Mouse (Mus musculus): ENCODE results near the gene Slc2a9. TPM values are rescaled to one million over a fixed set of nuclear protein-coding genes. Genes with fewer than 3 reads are reported as not detected.

Slc2a9 gene
- polyA plus RNA-seq, 1 experiment from 2014 or later, result 1.6 TPM

DNA sequence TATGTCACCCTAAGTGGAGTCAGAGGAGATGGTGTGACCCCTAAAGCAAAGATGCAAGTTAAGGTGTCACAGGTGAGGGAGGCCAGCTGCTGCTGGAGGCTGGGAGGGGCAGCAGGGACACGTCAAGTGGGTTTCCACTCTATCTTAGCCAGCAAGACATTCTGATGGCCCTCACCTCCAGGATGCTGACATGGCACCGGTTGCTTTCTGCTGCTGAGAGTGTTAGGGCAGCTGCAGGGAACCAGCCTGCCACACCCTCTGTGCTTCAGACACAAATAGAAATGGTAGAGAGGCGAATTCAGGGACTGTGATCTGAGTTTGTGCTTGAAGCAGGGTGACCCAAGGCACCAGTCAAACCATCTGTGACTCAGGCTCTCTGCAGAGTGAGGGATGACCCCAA is 193.1 kb downstream of the Slc2a9 start:
- Histone ChIP-seq H3K4me3 (ENCODE audit: low read length) (no peak overlapping the region), H3K36me3 (ENCODE audit: control insufficient read depth, insufficient read depth, low read length) (no peaks in the 10 kb centered on the region), H3K9ac (ENCODE audit: low read depth, low read length) (no peak overlapping the region), H3K4me1 (ENCODE audit: control insufficient read depth, insufficient read depth, low read length) (no peaks in the 10 kb centered on the region), H3K27me3 (ENCODE audit: control insufficient read depth, insufficient read depth, low read length) (no peaks in the 10 kb centered on the region), H3K4me2 (replicated peaks; ENCODE audit: low read depth, low read length) (no peak overlapping the region), H3K27ac (ENCODE audit: low read depth, low read length) (no peak overlapping the region), H3K9me3 (ENCODE audit: control insufficient read depth, low read length) (no peaks in the 10 kb centered on the region)
- ATAC-seq (ENCODE audit: low FRiP score, low TSS enrichment), result no peak
- 65% methylated on average over 3 of the region's 3 CpGs for WGBS

DNA sequence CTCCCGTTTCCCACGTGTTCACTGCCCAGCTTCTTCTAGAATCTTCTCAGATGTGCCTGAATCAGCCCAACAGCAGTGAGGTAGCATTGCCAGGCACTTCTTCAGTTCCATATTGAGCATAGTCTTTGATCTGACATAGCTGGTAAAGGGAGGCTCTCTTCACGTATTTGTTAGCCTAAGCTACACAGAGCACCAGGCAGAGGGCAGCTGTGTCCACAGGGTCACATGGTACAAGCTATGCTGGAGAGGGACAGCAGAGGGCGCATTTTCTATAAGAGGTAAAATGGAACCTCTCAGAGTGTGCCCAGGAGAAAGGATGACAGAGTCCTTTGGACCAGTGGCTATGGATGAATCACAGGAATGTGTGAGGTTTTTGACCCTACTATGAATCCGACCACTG is 194.1 kb downstream of the Slc2a9 start:
- Histone ChIP-seq H3K9me3 (ENCODE audit: control insufficient read depth, low read length) (no peaks in the 10 kb centered on the region), H3K9ac (ENCODE audit: low read depth, low read length) (no peak overlapping the region), H3K27me3 (ENCODE audit: control insufficient read depth, insufficient read depth, low read length) (no peaks in the 10 kb centered on the region), H3K36me3 (ENCODE audit: control insufficient read depth, insufficient read depth, low read length) (no peaks in the 10 kb centered on the region), H3K4me1 (ENCODE audit: control insufficient read depth, insufficient read depth, low read length) (no peaks in the 10 kb centered on the region), H3K4me2 (replicated peaks; ENCODE audit: low read depth, low read length) (no peak overlapping the region), H3K27ac (ENCODE audit: low read depth, low read length) (no peak overlapping the region), H3K4me3 (ENCODE audit: low read length) (no peak overlapping the region)
- WGBS, result 54% methylated on average over 5 of the region's 5 CpGs
- ATAC-seq (ENCODE audit: low FRiP score, low TSS enrichment), result no peak

DNA sequence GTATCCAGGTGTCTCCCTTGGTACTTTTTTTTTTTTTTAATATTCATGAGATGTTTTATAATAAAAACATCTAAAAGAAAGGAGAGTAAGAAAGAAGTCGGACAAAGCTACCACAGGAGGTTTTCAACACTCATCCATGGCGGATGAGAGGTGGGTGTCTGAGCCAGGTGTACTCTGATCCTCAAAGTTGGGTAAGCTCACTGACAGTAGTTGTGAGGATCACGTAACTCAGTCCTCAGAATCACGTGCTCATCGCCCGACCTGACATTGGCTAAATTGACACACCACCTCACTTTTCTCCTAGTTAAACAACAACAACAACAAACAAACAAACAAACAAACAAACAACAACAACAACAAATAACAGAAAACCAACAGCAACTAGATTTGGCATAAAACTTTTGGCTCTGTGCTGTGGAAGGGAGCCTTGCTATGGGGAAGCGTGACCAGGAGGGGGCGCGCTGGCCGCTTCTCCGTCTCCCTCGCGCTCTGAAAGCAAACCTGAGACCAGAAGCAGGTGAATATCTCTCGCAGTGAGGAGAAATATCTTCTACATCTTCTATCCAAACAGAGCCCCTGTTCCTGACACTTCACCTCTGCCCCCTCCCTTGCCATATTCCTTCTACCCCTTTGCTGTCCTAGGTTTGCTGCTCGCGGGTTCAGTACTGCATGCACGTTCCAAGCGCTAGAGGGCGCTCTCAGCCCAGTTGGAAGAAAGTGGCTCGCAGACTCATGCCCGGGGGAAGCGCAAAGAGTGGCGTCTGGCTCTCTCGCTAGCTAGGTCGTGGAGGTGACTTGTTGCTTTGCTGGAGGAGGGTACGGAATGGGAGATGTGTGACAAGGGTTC is 195.5 kb downstream of the Slc2a9 start:
- H3K27me3 ChIP-seq (ENCODE audit: control insufficient read depth, insufficient read depth, low read length), result no peaks in the 10 kb centered on the region
- peak; percentile 88 for ATAC-seq (ENCODE audit: low FRiP score, low TSS enrichment)
- no peaks in the 10 kb centered on the region for H3K36me3 ChIP-seq (ENCODE audit: control insufficient read depth, insufficient read depth, low read length)
- H3K9ac ChIP-seq (ENCODE audit: low read depth, low read length), result no peak overlapping the region
- WGBS, result 9% methylated on average over 26 of the region's 26 CpGs
- H3K4me1 ChIP-seq (ENCODE audit: control insufficient read depth, insufficient read depth, low read length), result no peaks in the 10 kb centered on the region
- no peak overlapping the region for H3K27ac ChIP-seq (ENCODE audit: low read depth, low read length)
- H3K9me3 ChIP-seq (ENCODE audit: control insufficient read depth, low read length), result no peaks in the 10 kb centered on the region
- peak overlapping the region; percentile 15; the same call in 1 of the 2 replicates for H3K4me3 ChIP-seq (ENCODE audit: low read length)
- H3K4me2 ChIP-seq (replicated peaks; ENCODE audit: low read depth, low read length), result peak overlapping the region; percentile 34

DNA sequence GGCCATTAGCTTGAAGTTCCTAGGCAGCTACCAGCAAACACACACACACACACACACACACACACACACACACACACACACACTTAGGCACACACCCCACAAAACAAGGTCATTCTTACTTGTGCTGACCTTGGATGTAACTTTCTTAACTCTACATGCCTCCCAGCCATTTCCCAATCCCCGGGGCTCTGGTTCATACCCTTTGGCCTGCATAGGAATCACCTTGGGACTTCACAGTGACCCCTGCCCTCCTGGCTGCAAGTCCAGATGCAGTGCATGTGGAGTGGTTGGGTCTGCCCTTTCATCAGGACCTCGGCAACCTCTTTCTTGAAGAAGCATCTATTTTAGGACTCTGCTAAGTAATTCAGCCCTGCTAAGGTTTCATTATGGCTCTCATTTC is 197.7 kb downstream of the Slc2a9 start:
- Histone ChIP-seq H3K27ac (ENCODE audit: low read depth, low read length) (no peak overlapping the region), H3K9ac (ENCODE audit: low read depth, low read length) (no peak overlapping the region), H3K4me2 (replicated peaks; ENCODE audit: low read depth, low read length) (no peak overlapping the region), H3K36me3 (ENCODE audit: control insufficient read depth, insufficient read depth, low read length) (no peaks in the 10 kb centered on the region), H3K9me3 (ENCODE audit: control insufficient read depth, low read length) (no peaks in the 10 kb centered on the region), H3K4me1 (ENCODE audit: control insufficient read depth, insufficient read depth, low read length) (no peaks in the 10 kb centered on the region), H3K27me3 (ENCODE audit: control insufficient read depth, insufficient read depth, low read length) (no peaks in the 10 kb centered on the region), H3K4me3 (ENCODE audit: low read length) (no peak overlapping the region)
- WGBS, result 82% methylated on average over 2 of the region's 2 CpGs
- ATAC-seq (ENCODE audit: low FRiP score, low TSS enrichment), result no peak

DNA sequence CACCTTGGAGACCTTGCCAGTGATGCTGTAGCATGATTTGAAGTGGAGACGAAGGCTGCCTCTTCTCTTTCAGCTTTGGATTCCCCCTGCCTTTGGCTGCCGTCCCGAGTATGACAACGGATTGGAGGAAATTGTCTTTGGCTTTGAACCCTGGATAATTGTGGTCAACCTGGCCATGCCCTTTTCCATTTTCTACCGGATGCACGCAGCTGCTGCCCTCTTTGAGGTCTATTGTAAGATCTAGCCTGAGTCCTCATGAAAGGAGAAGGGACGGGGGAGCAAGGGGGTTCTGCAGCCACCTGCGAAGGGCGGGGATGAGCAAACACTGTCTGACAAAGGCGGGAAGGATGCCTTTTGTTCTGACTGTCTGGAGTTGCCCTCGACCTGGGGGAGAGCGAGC is 200.3 kb downstream of the Slc2a9 start:
- no peak for ATAC-seq (ENCODE audit: low FRiP score, low TSS enrichment)
- Histone ChIP-seq H3K4me3 (ENCODE audit: low read length) (no peak overlapping the region), H3K9me3 (ENCODE audit: control insufficient read depth, low read length) (no peaks in the 10 kb centered on the region), H3K4me1 (ENCODE audit: control insufficient read depth, insufficient read depth, low read length) (no peaks in the 10 kb centered on the region), H3K4me2 (replicated peaks; ENCODE audit: low read depth, low read length) (no peak overlapping the region), H3K36me3 (ENCODE audit: control insufficient read depth, insufficient read depth, low read length) (no peaks in the 10 kb centered on the region), H3K27ac (ENCODE audit: low read depth, low read length) (no peak overlapping the region), H3K9ac (ENCODE audit: low read depth, low read length) (no peak overlapping the region), H3K27me3 (ENCODE audit: control insufficient read depth, insufficient read depth, low read length) (no peaks in the 10 kb centered on the region)
- WGBS, result 48% methylated on average over 12 of the region's 12 CpGs

DNA sequence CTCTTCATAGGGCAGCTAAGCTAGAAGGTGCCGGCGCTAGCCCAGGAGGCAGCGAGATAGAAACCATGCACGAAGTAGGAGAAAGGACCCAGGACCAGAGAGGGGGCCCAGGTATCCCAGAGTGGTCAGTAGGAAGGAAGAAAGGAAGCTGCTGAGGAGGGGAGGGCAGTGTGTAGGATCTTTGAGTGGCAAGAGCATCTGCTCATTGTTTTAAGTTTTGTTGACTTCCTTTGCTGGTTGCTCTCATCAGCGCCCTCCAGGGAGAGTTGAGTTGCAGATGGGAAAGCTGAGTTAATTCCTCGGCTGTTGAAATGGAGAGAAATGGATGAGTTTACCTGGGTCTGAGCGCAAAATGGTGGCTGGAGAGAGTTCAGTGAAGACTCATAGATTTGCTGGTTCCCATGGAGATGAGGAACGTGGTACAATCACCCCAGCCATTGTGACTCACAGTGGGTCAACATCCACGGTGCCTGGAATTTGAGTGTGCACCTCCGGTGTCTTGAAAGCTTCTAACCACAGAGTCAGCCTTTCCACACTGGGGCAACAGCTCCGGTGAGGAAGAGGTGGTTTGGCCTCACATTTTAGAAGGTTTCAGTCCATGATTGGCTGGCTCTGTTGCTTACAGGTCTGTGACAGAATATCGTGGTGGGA is 201.1 kb downstream of the Slc2a9 start:
- H3K9ac ChIP-seq (ENCODE audit: low read depth, low read length), result no peak overlapping the region
- no peaks in the 10 kb centered on the region for H3K9me3 ChIP-seq (ENCODE audit: control insufficient read depth, low read length)
- no peak overlapping the region for H3K4me2 ChIP-seq (replicated peaks; ENCODE audit: low read depth, low read length)
- no peak for ATAC-seq (ENCODE audit: low FRiP score, low TSS enrichment)
- no peaks in the 10 kb centered on the region for H3K4me1 ChIP-seq (ENCODE audit: control insufficient read depth, insufficient read depth, low read length)
- no peak overlapping the region for H3K4me3 ChIP-seq (ENCODE audit: low read length)
- H3K36me3 ChIP-seq (ENCODE audit: control insufficient read depth, insufficient read depth, low read length), result no peaks in the 10 kb centered on the region
- 89% methylated on average over 12 of the region's 12 CpGs for WGBS
- H3K27ac ChIP-seq (ENCODE audit: low read depth, low read length), result no peak overlapping the region
- H3K27me3 ChIP-seq (ENCODE audit: control insufficient read depth, insufficient read depth, low read length), result no peaks in the 10 kb centered on the region

Other genes with a start within 250 kb of the Slc2a9 start
- gene Tmem128, start 243.0 kb downstream of the Slc2a9 start, polyA plus RNA-seq (2014; fragmentation: Nextera tagmentation; extraction: Ambion mirVana), result 103 and 114 TPM in 2 replicates
- gene Otop1, start 227.2 kb downstream of the Slc2a9 start, polyA plus RNA-seq (2014; fragmentation: Nextera tagmentation; extraction: Ambion mirVana), result not detected in 2 replicates
- gene Drd5, start 183.8 kb downstream of the Slc2a9 start, polyA plus RNA-seq (2014; fragmentation: Nextera tagmentation; extraction: Ambion mirVana), result not detected in 2 replicates
- gene Wdr1, start 60.1 kb upstream of the Slc2a9 start, polyA plus RNA-seq (2014; fragmentation: Nextera tagmentation; extraction: Ambion mirVana), result 151 and 210 TPM in 2 replicates
- 16.9 and 27.7 TPM in 2 replicates for gene Zfp518b, start 181.7 kb upstream of the Slc2a9 start, polyA plus RNA-seq (2014; fragmentation: Nextera tagmentation; extraction: Ambion mirVana)

Data from kidney, embryonic 14.5 days (tissue).